Mouse (Mus musculus) olfactory bulb, adult 2 months (tissue): Measurements from ENCODE around the gene Gle1. TPM values are rescaled to one million over a fixed set of nuclear protein-coding genes. Genes with fewer than 3 reads are reported as not detected.
A peak's percentile ranks its signal among the peaks of the same experiment; 100 is the strongest.
"Not testable (repeated sequence)": the region's sequence is repeated elsewhere in the genome, so short reads cannot be mapped to it uniquely, and the experiment has no call there.

Experiments used
- H3K27ac ChIP-seq: fragments of 200-500 bp; 2 replicates; pipeline ENCODE4 v1.5.1; 2012; ENCODE audit warnings: low read depth, low read length; ENCODE audit not compliant: insufficient read depth
- H3K4me1 ChIP-seq: fragments of 200-500 bp; 2 replicates; pipeline ENCODE4 v1.6.1; 2012; ENCODE audit warnings: low read length; ENCODE audit not compliant: control insufficient read depth, insufficient read depth
- H3K4me3 ChIP-seq: fragments of 200-500 bp; 2 replicates; pipeline ENCODE4 v1.5.1; 2012; ENCODE audit warnings: mild to moderate bottlenecking, low read depth, low read length, moderate library complexity; ENCODE audit not compliant: insufficient read depth
- CTCF ChIP-seq: fragments of 200-500 bp; IDR thresholded peaks from 2 replicates; pipeline ENCODE4 v1.5.1; 2012; ENCODE audit warnings: low read depth, mild to moderate bottlenecking, low read length, moderate library complexity; ENCODE audit not compliant: insufficient read depth
- POLR2A ChIP-seq: fragments of 200-500 bp; IDR thresholded peaks from 2 replicates; pipeline ENCODE4 v1.6.1; 2012; ENCODE audit warnings: mild to moderate bottlenecking, low read depth, low read length, moderate library complexity; ENCODE audit not compliant: insufficient read depth
- WGBS: fragments of 180-500 bp; shearing (Covaris S2); methylation state at CpG from one replicate; pipeline ENCODE4 v1.1.7; 2018; 5-methylcytosine and 5-hydroxymethylcytosine counted together
- polyA plus RNA-seq: library from polyadenylated mRNA; stranded (reverse); fragments of >200 nt; gene quantifications from 2 replicates; pipeline ENCODE4 v1.2.4, GENCODE M21; 2012; ENCODE audit warnings: low replicate concordance; ENCODE audit not compliant: missing spikeins, insufficient read depth, insufficient read length

Gene Gle1
- polyA plus RNA-seq, 1 experiment, result not detected

GRCm38 (mm10) chr2:29902194-29902593, 33.0 kb upstream of the Gle1 start:
- 89% methylated on average over 10 of the region's 10 CpGs for WGBS
- Histone ChIP-seq H3K27ac (no peak overlapping the region), H3K4me3 (no peak overlapping the region), H3K4me1 (no peaks in the 10 kb centered on the region)
- TF ChIP-seq POLR2A, result no peak

- not testable (repeated sequence) for H3K27ac ChIP-seq, H3K4me1 ChIP-seq, H3K4me3 ChIP-seq
- 79% methylated on average over 2 of the region's 2 CpGs for WGBS
Measured at GRCm38 (mm10) chr2:29908171-29908570, 27.1 kb upstream of the Gle1 start.

GRCm38 (mm10) chr2:29910042-29910441, 25.2 kb upstream of the Gle1 start:
- H3K4me3 ChIP-seq, result no peak overlapping the region
- TF ChIP-seq CTCF (no peak), POLR2A (no peak)
- H3K4me1 ChIP-seq, result no peaks in the 10 kb centered on the region
- H3K27ac ChIP-seq, result no peak overlapping the region
- WGBS, result 85% methylated on average over 2 of the region's 2 CpGs

GRCm38 (mm10) chr2:29917621-29918020, 17.6 kb upstream of the Gle1 start:
- Histone ChIP-seq H3K4me3 (no peak overlapping the region), H3K27ac (no peak overlapping the region), H3K4me1 (peaks cover 6% of the 10 kb centered on the region)
- no peak for TF ChIP-seq POLR2A
- WGBS, result 88% methylated on average over 11 of the region's 11 CpGs

- TF ChIP-seq CTCF, result no peak
- no peak for TF ChIP-seq POLR2A
- WGBS, result 32% methylated on average over 11 of the region's 11 CpGs
- no peak overlapping the region for H3K4me3 ChIP-seq
- H3K4me1 ChIP-seq, result peaks cover 6% of the 10 kb centered on the region
- 0 out of 2 replicates have a peak overlapping the region, but pooled peaks have one; percentile 41 for H3K27ac ChIP-seq
Measured at GRCm38 (mm10) chr2:29922011-29922410, 13.2 kb upstream of the Gle1 start.

GRCm38 (mm10) chr2:29926542-29926941, 8.7 kb upstream of the Gle1 start:
- H3K27ac ChIP-seq, result no peak overlapping the region
- WGBS, result 92% methylated on average over 5 of the region's 5 CpGs

GRCm38 (mm10) chr2:29930506-29930905, 4.7 kb upstream of the Gle1 start:
- H3K4me1 ChIP-seq, result no peaks in the 10 kb centered on the region
- H3K27ac ChIP-seq, result no peak overlapping the region
- H3K4me3 ChIP-seq, result no peak overlapping the region
- 83% methylated on average over 10 of the region's 10 CpGs for WGBS
- TF ChIP-seq CTCF, result no peak
- no peak for TF ChIP-seq POLR2A

More at GRCm38 (mm10) chr2:29926542-29926941, 8.7 kb upstream of the Gle1 start:
- peaks cover 4% of the 10 kb centered on the region for H3K4me1 ChIP-seq
- no peak overlapping the region for H3K4me3 ChIP-seq
- TF ChIP-seq POLR2A (no peak), CTCF (no peak)

- 73% methylated on average over 6 of the region's 6 CpGs for WGBS
- Histone ChIP-seq H3K27ac (no peak overlapping the region), H3K4me3 (no peak overlapping the region), H3K4me1 (no peaks in the 10 kb centered on the region)
- TF ChIP-seq CTCF, result no peak
- no peak for TF ChIP-seq POLR2A
Measured at GRCm38 (mm10) chr2:29931194-29931593, 4.0 kb upstream of the Gle1 start.

- Histone ChIP-seq H3K4me3 (no peak overlapping the region), H3K4me1 (no peaks in the 10 kb centered on the region), H3K27ac (no peak overlapping the region)
- 86% methylated on average over 9 of the region's 9 CpGs for WGBS
- TF ChIP-seq CTCF (no peak), POLR2A (no peak)
Measured at GRCm38 (mm10) chr2:29940073-29940472, 4.8 kb downstream of the Gle1 start.

GRCm38 (mm10) chr2:29940826-29941225, 5.6 kb downstream of the Gle1 start:
- H3K27ac ChIP-seq, result no peak overlapping the region
- no peak for TF ChIP-seq POLR2A
- no peak for TF ChIP-seq CTCF
- 93% methylated on average over 7 of the region's 7 CpGs for WGBS
- no peak overlapping the region for H3K4me3 ChIP-seq
- no peaks in the 10 kb centered on the region for H3K4me1 ChIP-seq
